Mouse (Mus musculus) CH12.LX (cell line): ENCODE results near the gene 4930474N05Rik. TPM values are rescaled to one million over a fixed set of nuclear protein-coding genes. Genes with fewer than 3 reads are reported as not detected.

ENCODE experiments used
- DNase-seq: peaks from one replicate; pipeline ENCODE4 v3.0.0-alpha.2; 2013; ENCODE audit errors: extremely low read depth
- H3K27ac ChIP-seq: 2 replicates; pipeline ENCODE4 v1.5.1; 2012; ENCODE audit warnings: low read depth, mild to moderate bottlenecking, control low read depth, moderate library complexity; ENCODE audit not compliant: insufficient read depth
- H3K27me3 ChIP-seq: replicated peaks from 2 replicates; pipeline ENCODE3; 2012; ENCODE audit warnings: inconsistent platforms
- H3K36me3 ChIP-seq, 2 experiments: replicated peaks in 1 of 2; 2 replicates each; pipeline versions ENCODE3 to v1.6.1; 2012; ENCODE audit warnings: inconsistent platforms in 1 of 2, low read length in 1 of 2, mild to moderate bottlenecking in 1 of 2, mixed read lengths in 1 of 2, moderate library complexity in 1 of 2; ENCODE audit not compliant: control insufficient read depth in 1 of 2, insufficient read depth in 1 of 2
- H3K4me1 ChIP-seq, 2 experiments: 2 replicates each; pipeline ENCODE4 v1.6.1; 2012; ENCODE audit warnings: inconsistent platforms in 1 of 2, moderate library complexity in 1 of 2; ENCODE audit not compliant: insufficient read depth in 2 of 2, control insufficient read depth in 1 of 2
- H3K4me2 ChIP-seq: 2 replicates; pipeline ENCODE4 v1.6.1; 2012; ENCODE audit warnings: low read depth, mild to moderate bottlenecking, control low read depth; ENCODE audit not compliant: poor library complexity, insufficient read depth, severe bottlenecking
- H3K4me3 ChIP-seq, 3 experiments: fragments of 150-350 bp in 1 of 3; sonication (generic) in 1 of 3; replicated peaks in 1 of 3; 2 replicates each; pipeline versions ENCODE3 to v1.5.1; 2011 to 2012; ENCODE audit warnings: low read depth in 2 of 3, low read length in 2 of 3, mild to moderate bottlenecking in 2 of 3, moderate library complexity in 2 of 3, control low read depth in 1 of 3, improper control_type of control experiment in 1 of 3, inconsistent platforms in 1 of 3, mixed read lengths in 1 of 3; ENCODE audit not compliant: poor library complexity in 1 of 3
- H3K79me2 ChIP-seq: replicated peaks from 2 replicates; pipeline ENCODE4 v1.6.1; 2012; ENCODE audit warnings: mild to moderate bottlenecking, moderate library complexity; ENCODE audit not compliant: control insufficient read depth, poor library complexity, insufficient read depth, severe bottlenecking; ENCODE audit errors: extremely low read depth
- H3K9ac ChIP-seq: 2 replicates; pipeline ENCODE4 v1.6.1; 2012; ENCODE audit warnings: low read depth, mild to moderate bottlenecking, control low read depth, moderate library complexity; ENCODE audit not compliant: insufficient read depth
- H3K9me3 ChIP-seq: replicated peaks from 2 replicates; pipeline ENCODE3; 2012; ENCODE audit warnings: low read length, inconsistent platforms, mixed read lengths
- ELF1 ChIP-seq: IDR thresholded peaks from 2 replicates; pipeline ENCODE4 v1.6.1; 2014; ENCODE audit warnings: low read depth, mild to moderate bottlenecking, inconsistent platforms, low read length, improper control_type of control experiment
- EP300 ChIP-seq: IDR thresholded peaks from 2 replicates; pipeline ENCODE4 v1.6.1; 2011; ENCODE audit warnings: low read length, improper control_type of control experiment
- GABPA ChIP-seq: IDR thresholded peaks from 2 replicates; pipeline ENCODE4 v1.6.1; 2012; ENCODE audit warnings: low read depth, low read length, improper control_type of control experiment, inconsistent platforms; ENCODE audit not compliant: insufficient replicate concordance
- IRF4 ChIP-seq: IDR thresholded peaks from 2 replicates; pipeline ENCODE4 v1.6.1; 2014; ENCODE audit warnings: low read depth, mild to moderate bottlenecking, inconsistent platforms, low read length, improper control_type of control experiment
- JUN ChIP-seq: IDR thresholded peaks from 2 replicates; pipeline ENCODE4 v1.6.1; 2011; ENCODE audit warnings: low read depth, mild to moderate bottlenecking, low read length, improper control_type of control experiment, moderate library complexity; ENCODE audit not compliant: insufficient read depth
- JUND ChIP-seq: conservative IDR thresholded peaks from 2 replicates; pipeline ENCODE4 v1.6.1; 2011; ENCODE audit warnings: low read depth, low read length, improper control_type of control experiment
- MAX ChIP-seq: IDR thresholded peaks from 2 replicates; pipeline ENCODE4 v1.6.1; 2011; ENCODE audit warnings: low read length, improper control_type of control experiment
- MAZ ChIP-seq: IDR thresholded peaks from 2 replicates; pipeline ENCODE4 v1.6.1; 2012; ENCODE audit warnings: low read depth, mild to moderate bottlenecking, inconsistent platforms, low read length, improper control_type of control experiment, moderate library complexity
- MYC ChIP-seq: IDR thresholded peaks from 2 replicates; pipeline ENCODE4 v1.6.1; 2011; ENCODE audit warnings: low read depth, mild to moderate bottlenecking, improper control_type of control experiment, low read length
- NRF1 ChIP-seq: IDR thresholded peaks from 2 replicates; pipeline ENCODE4 v1.6.1; 2014; ENCODE audit warnings: low read depth, mild to moderate bottlenecking, inconsistent platforms, low read length, improper control_type of control experiment, moderate library complexity
- POLR2AphosphoS2 ChIP-seq: IDR thresholded peaks from 2 replicates; pipeline ENCODE4 v1.6.1; 2011; ENCODE audit warnings: low read depth, low read length, improper control_type of control experiment
- RAD21 ChIP-seq: IDR thresholded peaks from 2 replicates; pipeline ENCODE4 v1.6.1; 2011; ENCODE audit warnings: low read depth, mild to moderate bottlenecking, low read length, improper control_type of control experiment, moderate library complexity
- USF1 ChIP-seq: IDR thresholded peaks from 2 replicates; pipeline ENCODE4 v1.6.1; 2014; ENCODE audit warnings: low read depth, mild to moderate bottlenecking, inconsistent platforms, low read length, improper control_type of control experiment
- ZKSCAN1 ChIP-seq: IDR thresholded peaks from 2 replicates; pipeline ENCODE4 v1.6.1; 2012; ENCODE audit warnings: low read depth, inconsistent platforms, low read length, improper control_type of control experiment, borderline replicate concordance
- ZMIZ1 ChIP-seq: IDR thresholded peaks from 2 replicates; pipeline ENCODE4 v1.6.1; 2012; ENCODE audit warnings: low read depth, mild to moderate bottlenecking, inconsistent platforms, low read length, improper control_type of control experiment
- dilution Hi-C: fragments of 300-500 bp; cut with MboI; formaldehyde crosslinking; loops from 2 replicates; pipeline ENCODE4 v1.14.3; 2020; ENCODE audit warnings: low sequenced_read_pairs; ENCODE audit not compliant: extremely low pct_unique_long_range_greater_than_20kb, extremely low pct_ligation_motif_present
- in situ Hi-C: fragments of 300-500 bp; cut with MboI; formaldehyde crosslinking; loops from 3 replicates; pipeline ENCODE4 v1.14.3; 2019; ENCODE audit warnings: low sequenced_read_pairs, low pct_ligation_motif_present, low pct_unique_long_range_greater_than_20kb, mixed read lengths
- polyA plus RNA-seq: library from polyadenylated mRNA; unstranded; fragments of >175 nt; gene quantifications from 2 replicates; pipeline ENCODE4 v1.2.1, GENCODE M21; 2012; ENCODE audit warnings: low read depth; ENCODE audit not compliant: insufficient read length
- total RNA-seq, 2 experiments: library from RNA; depleted of rRNA; stranded (reverse); fragments of 300-350 nt in 1 of 2; fragments of >200 nt in 1 of 2; gene quantifications; 2 replicates each; pipeline ENCODE4 v1.2.3; 2012 to 2014

4930474N05Rik gene
- total and polyA plus RNA-seq, 3 experiments, result not detected

- H3K9me3 ChIP-seq, result peaks cover 21% of the 10 kb centered on the region
- H3K4me2 ChIP-seq, result no peak overlapping the region
- H3K4me1 ChIP-seq, result no peaks in the 10 kb centered on the region
- H3K27me3 ChIP-seq, result no peaks in the 10 kb centered on the region
- in situ Hi-C loops (no loop called here), dilution Hi-C loops (no loop called here)
- H3K36me3 ChIP-seq, result no peaks in the 10 kb centered on the region
- no peak overlapping the region for H3K4me3 ChIP-seq
- no peak overlapping the region for H3K9ac ChIP-seq
- no peak overlapping the region for H3K27ac ChIP-seq
- TF ChIP-seq JUND (no peak), EP300 (no peak), USF1 (no peak), RAD21 (no peak)
- TF ChIP-seq, all 38 proteins: peak for 0
- H3K79me2 ChIP-seq, result no peaks in the 10 kb centered on the region
- no peak for DNase-seq
Measured at GRCm38 (mm10) chr14:36100731-36101130, 6.0 kb downstream of the 4930474N05Rik start.

GRCm38 (mm10) chr14:36114481-36114880 lies 19.8 kb downstream of the 4930474N05Rik start:
- H3K4me3 ChIP-seq, result no peak overlapping the region
- H3K4me2 ChIP-seq, result no peak overlapping the region
- H3K9ac ChIP-seq, result no peak overlapping the region
- H3K79me2 ChIP-seq, result no peaks in the 10 kb centered on the region
- DNase-seq, result no peak
- no peaks in the 10 kb centered on the region for H3K27me3 ChIP-seq
- no peaks in the 10 kb centered on the region for H3K36me3 ChIP-seq
- H3K4me1 ChIP-seq, result no peaks in the 10 kb centered on the region
- in situ Hi-C loops (no loop called here), dilution Hi-C loops (no loop called here)
- H3K27ac ChIP-seq, result no peak overlapping the region
- no peak for TF ChIP-seq IRF4
- no peak for TF ChIP-seq ZMIZ1
- no peak for TF ChIP-seq ZKSCAN1
- TF ChIP-seq MAX, result no peak
- H3K9me3 ChIP-seq, result peaks cover 41% of the 10 kb centered on the region

DNA sequence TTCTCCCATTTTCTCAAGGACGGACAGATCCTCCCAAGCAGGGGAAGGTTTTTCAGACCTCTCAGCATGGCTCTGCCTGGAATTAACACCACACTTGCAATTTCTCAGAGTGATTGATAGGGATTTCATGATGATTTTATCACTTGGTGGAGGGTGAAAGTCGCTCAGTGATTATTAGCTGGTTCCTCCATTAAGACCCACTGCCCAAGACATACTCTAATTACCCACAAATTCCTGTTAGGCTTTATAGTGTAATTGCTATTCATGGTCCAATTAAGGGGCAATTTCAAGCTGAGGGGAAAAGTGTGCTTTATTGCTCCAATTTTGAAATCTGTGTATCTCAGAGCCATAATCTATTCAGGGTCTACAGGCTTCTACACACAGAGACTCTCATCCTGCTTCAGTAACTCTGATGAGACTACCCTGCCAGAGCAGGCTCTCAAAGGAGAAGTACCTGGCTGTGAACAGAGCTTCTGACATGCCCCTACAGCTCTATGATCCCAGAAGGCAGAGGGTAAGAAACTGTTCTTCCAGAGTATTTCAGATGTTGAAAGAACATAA lies 29.1 kb downstream of the 4930474N05Rik start:
- Histone ChIP-seq H3K4me3 (no peak overlapping the region), H3K27me3 (no peaks in the 10 kb centered on the region), H3K36me3 (no peaks in the 10 kb centered on the region), H3K4me2 (no peak overlapping the region), H3K27ac (no peak overlapping the region), H3K4me1 (no peaks in the 10 kb centered on the region), H3K79me2 (no peaks in the 10 kb centered on the region)
- in situ Hi-C loops, result no loop called here
- DNase-seq, result no peak
- no peak for TF ChIP-seq ZMIZ1
- TF ChIP-seq MAZ, result no peak
- no peak for TF ChIP-seq ELF1
- no peak for TF ChIP-seq JUN
- TF ChIP-seq MYC, result no peak
- TF ChIP-seq POLR2AphosphoS2, result no peak
- no peak for TF ChIP-seq USF1
- TF ChIP-seq GABPA, result no peak
- TF ChIP-seq NRF1, result no peak
- TF ChIP-seq, all 38 proteins: peak for 0
- peaks cover 46% of the 10 kb centered on the region for H3K9me3 ChIP-seq
- dilution Hi-C loops, result no loop called here
- H3K9ac ChIP-seq, result no peak overlapping the region
